Mouse (Mus musculus) kidney, embryonic 14.5 days (tissue): ENCODE data around the gene Spatc1l. TPM values are rescaled to one million over a fixed set of nuclear protein-coding genes. Genes with fewer than 3 reads are reported as not detected.

Experiments used
- ATAC-seq: fragments of 200-750 bp; cut with Nextera tagmentation; 2 replicates; pipeline ENCODE4 v1.8.0; 2017; ENCODE audit warnings: moderate number of reproducible peaks, mild to moderate bottlenecking, moderate TSS enrichment, moderate library complexity; ENCODE audit not compliant: low FRiP score, low TSS enrichment
- H3K27ac ChIP-seq: fragments of 300-500 bp; sonication (generic); 2 replicates; pipeline ENCODE4 v1.5.1; 2014; ENCODE audit warnings: low read depth, mild to moderate bottlenecking, low read length, moderate library complexity, mixed read lengths
- H3K27me3 ChIP-seq: fragments of 300-500 bp; sonication (generic); 2 replicates; pipeline ENCODE4 v1.6.1; 2014; ENCODE audit warnings: mild to moderate bottlenecking, low read length; ENCODE audit not compliant: control insufficient read depth, insufficient read depth
- H3K36me3 ChIP-seq: fragments of 300-500 bp; sonication (generic); 2 replicates; pipeline ENCODE4 v1.6.1; 2014; ENCODE audit warnings: low read length, mixed read lengths; ENCODE audit not compliant: control insufficient read depth, insufficient read depth
- H3K4me1 ChIP-seq: fragments of 300-500 bp; sonication (generic); 2 replicates; pipeline ENCODE4 v1.6.1; 2014; ENCODE audit warnings: low read length, mixed read lengths; ENCODE audit not compliant: control insufficient read depth, insufficient read depth
- H3K4me2 ChIP-seq: fragments of 300-500 bp; sonication (generic); replicated peaks from 2 replicates; pipeline ENCODE4 v1.6.1; 2014; ENCODE audit warnings: low read depth, mild to moderate bottlenecking, low read length
- H3K4me3 ChIP-seq: fragments of 300-500 bp; sonication (generic); 2 replicates; pipeline ENCODE4 v1.5.1; 2014; ENCODE audit warnings: mild to moderate bottlenecking, low read length
- H3K9ac ChIP-seq: fragments of 300-500 bp; sonication (generic); 2 replicates; pipeline ENCODE4 v1.6.1; 2014; ENCODE audit warnings: low read depth, mild to moderate bottlenecking, low read length, moderate library complexity
- H3K9me3 ChIP-seq: fragments of 300-500 bp; sonication (generic); 2 replicates; pipeline ENCODE4 v1.6.1; 2016; ENCODE audit warnings: low read length; ENCODE audit not compliant: control insufficient read depth
- WGBS: fragments of 180-500 bp; shearing (Covaris S2); extraction: QIAGEN DNeasy Blood & Tissue Kit; methylation state at CpG from one replicate; pipeline ENCODE4 v1.1.7; 2014; 5-methylcytosine and 5-hydroxymethylcytosine counted together
- polyA plus RNA-seq: library from polyadenylated mRNA; unstranded; fragments of >200 nt; fragmentation: Nextera tagmentation; extraction: Ambion mirVana; gene quantifications from 2 replicates; pipeline ENCODE4 v1.2.1, GENCODE M21; 2014

Spatc1l gene
- polyA plus RNA-seq, 1 experiment from 2014 or later, result not detected

DNA sequence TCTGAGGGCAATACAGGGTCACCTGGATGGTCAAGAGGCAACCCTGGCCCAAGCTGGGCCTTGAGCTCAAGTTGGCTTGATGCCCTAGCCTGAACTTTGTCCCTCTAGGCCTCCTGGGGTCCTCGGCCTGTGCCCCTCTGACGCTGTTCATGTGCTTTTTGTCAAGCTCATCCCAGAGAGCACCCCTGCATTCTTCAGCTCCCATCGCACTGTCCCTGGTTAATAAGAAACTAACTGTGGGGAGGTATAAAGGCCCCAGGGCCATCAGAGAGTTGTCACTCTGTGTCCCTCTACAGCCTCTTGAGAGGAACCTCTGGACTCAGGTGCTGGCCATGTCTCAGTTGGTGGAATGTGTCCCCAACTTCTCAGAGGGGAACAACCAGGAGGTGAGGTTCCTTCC is 13.3 kb downstream of the Spatc1l start, which contains the start of gene Ftcd:
TSS of gene Ftcd (plus strand) at position 275 of the 400 bp plus-strand sequence.
- H3K4me3 ChIP-seq, result no peak within 1 kb of the TSS
- no peaks in the 10 kb centered on the region for H3K9me3 ChIP-seq
- no peaks in the 10 kb centered on the region for H3K4me1 ChIP-seq
- ATAC-seq, result no peak
- H3K4me2 ChIP-seq, result no peak within 1 kb of the TSS
- H3K27ac ChIP-seq, result no peak within 1 kb of the TSS
- no peaks in the 10 kb centered on the region for H3K36me3 ChIP-seq
- no peaks in the 10 kb centered on the region for H3K27me3 ChIP-seq
- WGBS, result 78% methylated on average over 3 of the region's 3 CpGs
- no peak within 1 kb of the TSS for H3K9ac ChIP-seq

DNA sequence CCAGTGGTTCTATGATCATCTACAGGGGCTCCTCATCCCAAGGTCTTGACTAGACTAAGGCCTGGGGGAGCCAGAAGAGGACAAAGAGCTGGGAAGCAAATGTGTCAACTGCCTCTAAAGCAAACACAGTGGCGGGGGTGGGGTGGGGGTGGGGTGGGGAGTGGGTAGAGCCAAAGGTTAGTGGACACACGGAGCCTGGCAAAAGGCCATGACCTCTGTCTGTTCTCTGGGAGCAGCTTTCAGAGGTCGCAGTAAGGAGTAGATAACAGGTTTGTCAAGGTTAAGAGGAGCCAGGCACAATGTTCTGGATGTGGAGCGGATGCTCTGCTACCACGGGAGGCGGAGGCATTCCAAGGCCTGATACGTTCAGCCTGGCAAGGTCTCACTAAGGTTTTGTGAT is 14.8 kb downstream of the Spatc1l start:
- Histone ChIP-seq H3K9me3 (no peaks in the 10 kb centered on the region), H3K4me1 (no peaks in the 10 kb centered on the region), H3K27ac (no peak overlapping the region), H3K36me3 (no peaks in the 10 kb centered on the region), H3K4me2 (no peak overlapping the region), H3K9ac (no peak overlapping the region), H3K27me3 (no peaks in the 10 kb centered on the region), H3K4me3 (no peak overlapping the region)
- 69% methylated on average over 7 of the region's 7 CpGs for WGBS
- no peak for ATAC-seq

DNA sequence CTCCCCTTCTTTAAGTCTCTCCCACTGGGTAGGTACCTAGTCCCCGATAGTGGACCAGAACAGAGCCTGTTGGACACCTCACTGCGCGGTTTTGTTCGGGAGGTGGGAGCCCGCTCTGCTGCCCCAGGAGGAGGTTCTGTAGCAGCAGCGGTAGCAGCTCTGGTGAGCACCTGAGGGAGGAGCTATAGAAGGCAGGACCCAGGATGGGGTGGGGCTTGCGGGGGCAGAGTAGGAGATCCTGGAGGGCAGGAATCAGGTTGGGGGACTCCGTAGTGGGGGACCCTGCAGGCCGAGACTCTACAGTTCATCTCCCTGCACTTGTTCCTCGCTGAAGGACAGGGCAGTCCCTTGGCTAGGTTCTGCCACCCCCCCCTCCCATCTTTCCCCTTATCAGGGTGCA is 22.1 kb downstream of the Spatc1l start:
- Histone ChIP-seq H3K4me2 (peak overlapping the region; percentile 39), H3K27me3 (no peaks in the 10 kb centered on the region), H3K4me1 (0 out of 2 replicates have a peak, but pooled peaks cover 4% of the 10 kb centered on the region), H3K36me3 (no peaks in the 10 kb centered on the region), H3K27ac (no peak overlapping the region), H3K4me3 (peak overlapping the region; percentile 17; the same call in 1 of the 2 replicates), H3K9ac (no peak overlapping the region), H3K9me3 (no peaks in the 10 kb centered on the region)
- 14% methylated on average over 10 of the region's 10 CpGs for WGBS
- 0 out of 2 replicates have a peak, but pooled peaks have one; percentile 43 for ATAC-seq

DNA sequence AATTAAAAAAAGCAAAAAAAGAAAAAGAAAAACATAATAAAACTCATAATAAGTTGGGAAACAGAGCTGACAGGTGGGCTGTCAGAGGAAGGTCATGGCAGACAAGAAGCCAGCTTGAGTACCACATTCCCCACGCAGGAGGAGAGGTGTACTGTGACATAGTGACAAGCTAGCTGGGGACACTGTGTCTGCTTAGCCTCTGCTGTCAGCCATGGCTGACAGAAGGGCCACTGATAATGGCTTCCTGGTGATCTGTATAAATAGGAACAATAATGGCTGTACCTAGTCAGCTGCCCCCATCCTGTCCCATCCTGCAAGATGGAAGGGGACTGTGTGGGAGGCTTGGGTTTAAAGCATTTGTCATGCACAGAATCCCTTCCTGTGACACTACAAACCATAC is 24.1 kb downstream of the Spatc1l start:
- 35% methylated on average over 1 of the region's 1 CpGs for WGBS
- Histone ChIP-seq H3K36me3 (no peaks in the 10 kb centered on the region), H3K9ac (no peak overlapping the region), H3K4me1 (0 out of 2 replicates have a peak, but pooled peaks cover 4% of the 10 kb centered on the region), H3K9me3 (no peaks in the 10 kb centered on the region), H3K27ac (no peak overlapping the region), H3K4me2 (no peak overlapping the region), H3K27me3 (no peaks in the 10 kb centered on the region), H3K4me3 (no peak overlapping the region)
- no peak for ATAC-seq

DNA sequence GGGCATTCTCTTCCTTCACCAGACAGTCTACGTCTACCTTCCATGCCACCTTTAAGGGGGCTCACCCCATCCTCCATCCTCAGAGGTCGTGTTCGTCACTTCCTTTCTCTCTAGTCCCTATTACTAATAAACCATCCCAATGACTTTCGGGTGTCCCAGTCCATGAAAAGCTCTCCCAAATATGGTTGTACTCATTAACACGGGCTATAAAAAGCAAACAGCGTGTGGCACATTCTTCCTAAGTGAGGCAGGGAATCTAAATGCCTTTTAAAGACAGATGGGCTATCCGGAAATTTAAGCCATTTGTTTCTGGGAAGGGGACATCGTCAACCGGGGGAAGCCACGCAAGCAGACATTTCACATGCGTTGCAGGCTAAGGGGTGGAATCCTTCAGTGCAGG is 28.1 kb downstream of the Spatc1l start:
- Histone ChIP-seq H3K4me1 (no peaks in the 10 kb centered on the region), H3K4me2 (no peak overlapping the region), H3K27ac (no peak overlapping the region), H3K9me3 (no peaks in the 10 kb centered on the region), H3K36me3 (no peaks in the 10 kb centered on the region), H3K4me3 (no peak overlapping the region), H3K9ac (no peak overlapping the region), H3K27me3 (no peaks in the 10 kb centered on the region)
- ATAC-seq, result no peak
- WGBS, result 44% methylated on average over 11 of the region's 11 CpGs

DNA sequence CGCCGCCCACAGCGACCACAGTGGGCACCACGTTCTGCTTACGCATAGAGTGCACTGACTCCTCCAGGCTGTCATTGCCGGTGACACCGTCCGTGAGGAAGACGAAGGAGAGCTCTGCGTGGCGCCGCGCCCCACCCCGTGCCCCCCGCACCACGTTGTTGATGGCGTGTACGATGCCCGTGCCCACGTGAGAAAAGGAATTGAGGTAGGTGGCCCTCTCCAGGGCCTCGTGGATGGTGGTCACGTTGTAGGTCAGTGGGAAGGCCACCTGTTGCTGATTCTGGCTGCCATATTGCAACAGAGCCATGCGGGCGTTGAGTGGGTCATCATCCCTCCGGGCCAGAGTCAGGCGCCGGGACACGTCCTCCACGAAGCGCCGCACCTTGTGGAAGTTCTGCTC is 34.3 kb downstream of the Spatc1l start:
- Histone ChIP-seq H3K4me2 (no peak overlapping the region), H3K36me3 (no peaks in the 10 kb centered on the region; the same call in 1 of the 2 replicates), H3K4me1 (no peaks in the 10 kb centered on the region), H3K27me3 (no peaks in the 10 kb centered on the region), H3K27ac (no peak overlapping the region), H3K9ac (no peak overlapping the region), H3K4me3 (no peak overlapping the region), H3K9me3 (no peaks in the 10 kb centered on the region)
- no peak for ATAC-seq
- 94% methylated on average over 31 of the region's 31 CpGs for WGBS

DNA sequence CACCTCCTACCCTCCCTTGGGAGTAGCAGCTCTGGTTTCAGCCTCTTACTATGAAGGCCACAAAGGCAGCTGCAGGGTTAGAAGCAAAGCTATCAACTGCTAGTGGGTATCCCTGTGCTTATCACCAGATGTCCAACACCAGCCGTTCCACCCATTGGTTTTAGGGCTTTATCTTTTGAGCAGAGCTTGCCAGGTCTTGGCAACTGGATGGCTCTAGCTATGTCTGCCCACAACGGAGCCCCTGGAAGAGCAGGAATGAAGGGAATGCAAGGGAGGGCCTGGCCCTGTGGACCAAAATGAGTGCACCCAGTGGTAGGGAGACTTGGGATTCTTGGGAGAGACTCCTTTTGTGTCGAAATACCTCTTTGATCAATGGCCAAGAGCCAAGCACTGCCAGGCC is 40.6 kb downstream of the Spatc1l start:
- Histone ChIP-seq H3K4me1 (no peaks in the 10 kb centered on the region), H3K9ac (no peak overlapping the region), H3K4me3 (no peak overlapping the region), H3K27me3 (no peaks in the 10 kb centered on the region), H3K27ac (no peak overlapping the region), H3K4me2 (no peak overlapping the region), H3K9me3 (no peaks in the 10 kb centered on the region), H3K36me3 (peaks cover 11% of the 10 kb centered on the region; the same call in 1 of the 2 replicates)
- 86% methylated on average over 3 of the region's 3 CpGs for WGBS
- ATAC-seq, result no peak

DNA sequence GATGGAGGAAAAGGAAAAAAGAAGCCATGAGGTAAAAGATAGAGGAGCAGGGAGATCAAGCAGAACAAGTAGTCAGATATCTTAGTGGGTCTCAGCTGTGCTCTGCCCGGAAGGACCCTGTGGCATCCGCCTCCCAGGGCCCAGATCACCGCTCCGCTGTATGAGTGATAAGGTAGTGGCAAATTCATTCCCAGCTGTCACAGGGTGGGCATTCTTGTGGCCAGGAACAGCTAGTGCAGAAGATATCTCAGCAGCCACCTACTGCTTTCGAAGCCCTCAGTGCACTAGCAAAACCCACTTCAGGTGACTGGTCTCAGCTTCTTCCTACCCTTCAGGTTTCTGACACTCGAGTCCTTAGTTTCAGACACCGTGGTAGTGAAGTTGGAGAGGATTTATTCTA is 50.4 kb downstream of the Spatc1l start:
- Histone ChIP-seq H3K4me2 (no peak overlapping the region), H3K9me3 (no peaks in the 10 kb centered on the region), H3K27me3 (no peaks in the 10 kb centered on the region), H3K4me3 (no peak overlapping the region), H3K36me3 (peaks cover 23% of the 10 kb centered on the region; the same call in 1 of the 2 replicates), H3K27ac (no peak overlapping the region), H3K9ac (no peak overlapping the region), H3K4me1 (no peaks in the 10 kb centered on the region)
- no peak for ATAC-seq
- 92% methylated on average over 7 of the region's 7 CpGs for WGBS
